In the genomic region with DNA sequence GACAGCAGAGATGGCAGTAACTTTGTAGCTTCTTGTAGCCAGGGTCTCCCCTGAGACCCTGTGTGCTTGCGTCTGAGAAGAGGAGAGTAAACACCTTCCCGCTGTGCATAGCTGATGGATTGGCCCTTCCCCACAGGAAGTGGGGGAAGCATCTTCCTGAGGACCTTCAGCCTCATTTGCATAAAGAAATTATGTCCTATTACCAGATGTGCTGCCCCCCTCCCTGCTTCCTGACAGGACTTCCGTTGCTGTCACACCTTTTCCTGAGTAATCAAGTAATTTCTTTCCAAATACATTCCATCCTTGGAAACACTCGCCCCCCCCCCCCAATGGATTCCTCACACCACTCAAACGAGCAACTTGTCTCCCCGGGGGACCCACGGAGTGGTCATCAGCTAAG, we compare ENCODE assay signal across 11 mouse cellular contexts.
DNase-seq lines count a peak whose midpoint lies in the region; TF ChIP-seq lines count a peak whose summit lies in the region.
"Had no signal": no experiment of that assay in that cellular context is flagged by ENCODE, and none has a peak within 500 bp of the region (broad histone marks: within the 10 kb centered on the region; RNA-seq: fewer than 3 reads in every experiment).

No protein-coding gene starts in this region.

- no peaks in the 10 kb centered on the region for H3K36me3 ChIP-seq in thymus, adult 2 months (ENCODE audit: control insufficient read depth, insufficient read depth, low read length)
- H3K36me3 ChIP-seq: embryonic facial prominence, embryonic 12.5 days; neural tube, embryonic 12.5 days had no signal

- no peak overlapping the region for H3K27ac ChIP-seq in thymus, adult 2 months (ENCODE audit: control insufficient read depth, insufficient read depth, low read length)
- H3K27ac ChIP-seq: neural tube, embryonic 12.5 days had no signal

- WGBS in thymus, adult 2 months, result 5% methylated on average over 7 of the region's 7 CpGs

- intact Hi-C loops in left cerebral cortex, postnatal 14 days (cut with DNase I), result no loop called here

- TF ChIP-seq CTCF in thymus, adult 2 months (IDR thresholded peaks at IDR 0.05; ENCODE audit: borderline replicate concordance, control insufficient read depth, extremely low read depth, insufficient read depth, low read length, poor library complexity), result no peak

- no peak overlapping the region for H3K4me3 ChIP-seq in thymus, adult 2 months (ENCODE audit: control insufficient read depth, insufficient read depth, low read length)
- H3K4me3 ChIP-seq: embryonic facial prominence, embryonic 12.5 days; neural tube, embryonic 12.5 days had no signal

- no peak for TF ChIP-seq POLR2A in thymus, adult 2 months (IDR thresholded peaks at IDR 0.05; ENCODE audit: control insufficient read depth, extremely low read depth, insufficient read depth, low read length, poor library complexity)

- H3K4me1 ChIP-seq in thymus, adult 2 months (replicated peaks; ENCODE audit: control insufficient read depth, insufficient read depth, low read length), result peaks cover 22% of the 10 kb centered on the region

- H3K27me3 ChIP-seq in thymus, adult 2 months (ENCODE audit: control insufficient read depth, insufficient read depth, low read length), result no peaks in the 10 kb centered on the region
- H3K27me3 ChIP-seq: embryonic facial prominence, embryonic 12.5 days; neural tube, embryonic 12.5 days had no signal

- peak; percentile 35 for DNase-seq in embryo, embryonic 10 days (ENCODE audit: low spot score)
- no peak for DNase-seq in embryo, embryonic 10.5 days (ENCODE audit: low spot score)
- DNase-seq in thymus, postnatal 0 days (ENCODE audit: low spot score), result peak; percentile 16
- DNase-seq in thymus, adult 2 months, result no peak
- peak; percentile 43 to 71 for DNase-seq in kidney, postnatal 25 days
- no peak for DNase-seq in left cerebral cortex, postnatal 14 days (ENCODE audit: low spot score in 2 of 2)
- no peak for DNase-seq in urinary bladder, postnatal 4 days (ENCODE audit: low spot score in 2 of 2)
- DNase-seq in right cerebral cortex, postnatal 36 days (ENCODE audit: low spot score in 2 of 2), result no peak
- DNase-seq: lung, adult 2 months had no signal

Comparison
In these comparisons a context has a peak if more than half of its experiments do, and no peak if none do; other contexts are left out.
1. DNase-seq: peak in embryo, embryonic 10 days (single experiment), thymus, postnatal 0 days (single experiment) and kidney, postnatal 25 days (2 of 2); none in embryo, embryonic 10.5 days (single experiment), thymus, adult 2 months (single experiment), left cerebral cortex, postnatal 14 days (0 of 2), urinary bladder, postnatal 4 days (0 of 2) and right cerebral cortex, postnatal 36 days (0 of 2).